Mouse (Mus musculus): ENCODE results near the gene Cpxm1. TPM values are rescaled to one million over a fixed set of nuclear protein-coding genes. Genes with fewer than 3 reads are reported as not detected.

Cpxm1 gene
- polyA plus RNA-seq, 1 experiment, result 7.7 TPM

DNA sequence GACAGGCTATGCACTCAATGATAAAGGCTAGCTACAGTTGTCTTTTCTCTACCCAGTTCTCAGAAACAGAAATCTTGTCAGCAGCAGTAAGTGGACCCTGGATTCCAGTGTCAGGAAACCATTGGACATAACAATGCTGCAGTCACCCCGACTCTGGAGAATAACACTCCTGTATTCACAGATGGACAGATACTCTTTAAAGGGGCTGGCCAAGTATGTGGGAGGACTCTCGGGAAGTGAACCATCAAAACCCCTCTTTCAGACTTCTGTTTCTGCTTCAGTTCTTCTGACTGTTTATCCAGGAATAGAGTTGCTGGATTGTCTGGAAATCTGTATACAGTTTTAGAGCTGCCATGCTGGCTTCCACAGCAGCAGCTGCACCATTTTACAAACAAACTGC, 32.5 kb upstream of the Cpxm1 start:
- Histone ChIP-seq H3K4me1 (ENCODE audit: control insufficient read depth, insufficient read depth, low read length) (no peaks in the 10 kb centered on the region), H3K4me3 (replicated peaks; ENCODE audit: insufficient read depth, low read depth, low read length) (no peak overlapping the region), H3K27ac (ENCODE audit: insufficient read depth, low read length) (no peak overlapping the region), H3K27me3 (ENCODE audit: control insufficient read depth, insufficient read depth, low read length) (no peaks in the 10 kb centered on the region)
- TF ChIP-seq CTCF (IDR thresholded peaks at IDR 0.05; ENCODE audit: borderline replicate concordance, insufficient read depth, low read depth, low read length) (no peak), POLR2A (IDR thresholded peaks at IDR 0.05; ENCODE audit: borderline replicate concordance, insufficient read depth, low read length) (no peak)
- no peak for DNase-seq
- 42% methylated on average over 2 of the region's 2 CpGs for WGBS

GRCm38 (mm10) chr2:130425112-130425511, 27.7 kb upstream of the Cpxm1 start:
- H3K4me1 ChIP-seq (ENCODE audit: control insufficient read depth, insufficient read depth, low read length), result peaks cover 3% of the 10 kb centered on the region; the same call in 1 of the 2 replicates
- 12% methylated on average over 5 of the region's 5 CpGs for WGBS
- H3K27ac ChIP-seq (ENCODE audit: insufficient read depth, low read length), result no peak overlapping the region
- TF ChIP-seq POLR2A (IDR thresholded peaks at IDR 0.05; ENCODE audit: borderline replicate concordance, insufficient read depth, low read length) (no peak), CTCF (IDR thresholded peaks at IDR 0.05; ENCODE audit: borderline replicate concordance, insufficient read depth, low read depth, low read length) (no peak)
- H3K27me3 ChIP-seq (ENCODE audit: control insufficient read depth, insufficient read depth, low read length), result no peaks in the 10 kb centered on the region
- H3K4me3 ChIP-seq (replicated peaks; ENCODE audit: insufficient read depth, low read depth, low read length), result peak overlapping the region; percentile 78
- peak in 1 of 2 experiments; percentile 31 for DNase-seq

DNA sequence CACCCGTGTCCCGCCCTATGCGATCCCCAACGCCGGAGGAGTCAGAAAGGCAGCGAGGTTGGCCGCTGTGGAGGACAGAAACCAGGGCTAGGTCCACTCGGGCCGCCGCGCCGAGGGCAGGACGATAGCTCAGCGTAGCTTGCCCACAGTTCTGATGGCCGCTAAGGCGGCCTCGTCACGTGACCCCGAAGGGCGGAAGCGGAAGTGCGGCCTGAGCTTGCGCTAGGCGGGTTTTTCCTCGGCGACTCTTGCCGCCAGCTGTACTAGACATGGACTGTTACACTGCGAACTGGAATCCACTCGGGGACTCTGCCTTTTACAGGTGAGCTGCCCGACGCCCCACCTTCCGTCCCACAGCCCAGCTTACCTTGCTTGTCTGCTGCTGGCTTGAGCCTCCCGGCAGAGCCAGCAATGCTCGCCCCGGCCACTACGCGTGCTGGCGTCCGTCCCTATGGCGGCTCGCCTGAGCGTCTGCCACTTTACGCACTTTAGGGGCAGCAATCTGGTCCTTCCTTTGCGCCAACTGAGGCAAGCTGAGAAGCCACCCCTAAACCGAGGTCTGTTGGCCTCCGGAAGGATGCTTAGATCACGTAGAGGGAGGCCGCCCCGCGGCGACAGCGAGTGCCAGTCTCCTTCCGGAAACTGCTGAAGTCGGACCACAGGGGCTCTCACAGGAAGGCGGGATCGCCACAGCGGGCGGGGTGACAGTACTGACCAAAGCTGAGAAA, 26.9 kb upstream of the Cpxm1 start, which contains the start of the genes Vps16 and Pced1a:
Gene Vps16 (plus strand): TSS at position 214 of the 728 bp plus-strand sequence.
Gene Pced1a (minus strand): TSS at position 576 of the 728 bp plus-strand sequence.
- TF ChIP-seq CTCF (IDR thresholded peaks at IDR 0.05; ENCODE audit: borderline replicate concordance, insufficient read depth, low read depth, low read length) (peak; percentile 61), POLR2A (IDR thresholded peaks at IDR 0.05; ENCODE audit: borderline replicate concordance, insufficient read depth, low read length) (peak; percentile 85)
- H3K27ac ChIP-seq (ENCODE audit: insufficient read depth, low read length), result peak within 1 kb of the TSS; percentile 76
- peak within 1 kb of the TSS; percentile 78 for H3K4me3 ChIP-seq (replicated peaks; ENCODE audit: insufficient read depth, low read depth, low read length)
- under 1% methylated on average over 58 of the region's 58 CpGs for WGBS
- H3K27me3 ChIP-seq (ENCODE audit: control insufficient read depth, insufficient read depth, low read length), result no peaks in the 10 kb centered on the region
- peaks cover 3% of the 10 kb centered on the region; the same call in 1 of the 2 replicates for H3K4me1 ChIP-seq (ENCODE audit: control insufficient read depth, insufficient read depth, low read length)
- DNase-seq, result peak; percentile 94 to 95

DNA sequence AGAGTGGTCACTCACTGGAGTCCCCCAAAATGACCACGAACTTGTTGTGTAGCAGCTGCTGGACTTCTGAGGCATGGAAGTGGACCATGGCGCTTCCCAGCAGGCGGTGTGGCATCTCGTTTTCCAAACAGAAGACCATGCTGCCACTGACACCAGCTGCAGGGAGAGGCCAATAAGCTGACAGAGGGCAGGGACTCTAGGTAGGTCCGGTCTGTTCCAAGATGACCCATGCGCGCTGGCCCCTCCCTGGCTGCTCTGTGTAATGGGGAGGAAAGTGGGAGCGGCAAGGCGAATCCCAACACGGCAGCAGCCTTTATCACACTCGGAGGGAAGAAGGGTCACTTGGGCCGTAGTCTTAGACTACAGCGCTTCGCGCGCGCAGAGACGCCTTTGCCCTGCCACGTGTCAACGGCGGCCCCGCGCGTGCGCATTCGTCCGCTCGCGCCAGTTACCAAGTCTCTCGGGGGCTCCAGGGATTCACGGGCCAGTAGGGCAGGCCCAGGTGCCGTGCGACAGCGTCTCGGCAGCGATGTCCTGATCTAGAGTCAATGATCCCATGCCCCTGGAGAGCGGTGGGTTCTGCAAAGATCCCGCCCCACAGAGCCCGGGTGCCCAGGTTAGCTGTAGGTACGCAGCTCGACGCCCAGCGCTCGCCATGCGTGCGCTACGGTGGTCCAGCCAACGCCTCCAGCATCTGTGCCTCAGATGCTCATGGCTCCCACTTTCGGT, 26.2 kb upstream of the Cpxm1 start:
- Histone ChIP-seq H3K27ac (ENCODE audit: insufficient read depth, low read length) (peak overlapping the region; percentile 76), H3K4me3 (replicated peaks; ENCODE audit: insufficient read depth, low read depth, low read length) (peak overlapping the region; percentile 78), H3K27me3 (ENCODE audit: control insufficient read depth, insufficient read depth, low read length) (no peaks in the 10 kb centered on the region), H3K4me1 (ENCODE audit: control insufficient read depth, insufficient read depth, low read length) (peaks cover 3% of the 10 kb centered on the region; the same call in 1 of the 2 replicates)
- DNase-seq, result peak in 1 of 2 experiments; percentile 82
- 10% methylated on average over 49 of the region's 49 CpGs for WGBS
- TF ChIP-seq CTCF (IDR thresholded peaks at IDR 0.05; ENCODE audit: borderline replicate concordance, insufficient read depth, low read depth, low read length), result no peak
- TF ChIP-seq POLR2A (IDR thresholded peaks at IDR 0.05; ENCODE audit: borderline replicate concordance, insufficient read depth, low read length), result no peak

DNA sequence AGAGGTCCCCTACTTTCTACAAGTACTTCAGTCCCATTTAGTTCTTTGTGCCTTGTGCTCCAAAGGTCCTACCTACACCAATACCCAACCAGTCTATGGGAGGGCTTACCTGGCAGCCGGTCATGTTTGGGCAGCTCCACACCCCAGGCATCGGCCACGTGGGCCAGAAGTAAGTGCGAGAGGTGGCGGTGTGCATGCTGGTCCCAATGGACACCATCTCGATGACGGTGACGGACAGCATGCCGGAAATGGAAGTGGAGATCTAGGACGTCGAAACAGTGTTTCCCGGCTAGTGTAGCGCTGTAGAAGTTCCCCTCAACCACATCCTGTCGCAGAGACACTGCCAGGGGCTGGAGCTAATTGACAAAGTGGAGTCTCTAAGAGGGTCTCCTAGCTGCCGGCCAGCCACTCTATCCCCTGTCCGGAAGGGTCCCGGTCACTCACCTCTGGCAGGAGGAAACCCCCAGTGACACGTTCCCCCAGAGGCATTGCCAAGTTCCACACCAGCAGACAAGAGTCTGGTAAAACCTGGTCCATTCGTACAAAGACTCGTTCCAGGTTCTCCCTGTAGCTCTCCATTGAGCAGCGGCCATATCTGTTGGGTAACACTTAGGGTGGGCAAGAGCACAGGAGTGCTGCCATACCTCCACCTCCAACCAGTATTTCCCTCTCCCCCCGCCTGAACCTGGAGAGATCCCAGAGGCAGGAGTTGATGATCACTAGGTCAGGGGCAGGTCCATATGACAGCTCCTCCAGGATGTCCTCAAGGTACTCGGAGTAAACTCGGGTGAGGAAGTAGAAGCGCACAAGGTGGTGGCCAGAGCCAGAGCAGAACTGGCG, 24.6 kb upstream of the Cpxm1 start:
- WGBS, result 93% methylated on average over 26 of the region's 26 CpGs
- H3K27me3 ChIP-seq (ENCODE audit: control insufficient read depth, insufficient read depth, low read length), result no peaks in the 10 kb centered on the region
- no peak for TF ChIP-seq POLR2A (IDR thresholded peaks at IDR 0.05; ENCODE audit: borderline replicate concordance, insufficient read depth, low read length)
- no peak for TF ChIP-seq CTCF (IDR thresholded peaks at IDR 0.05; ENCODE audit: borderline replicate concordance, insufficient read depth, low read depth, low read length)
- no peak overlapping the region for H3K4me3 ChIP-seq (replicated peaks; ENCODE audit: insufficient read depth, low read depth, low read length)
- H3K27ac ChIP-seq (ENCODE audit: insufficient read depth, low read length), result no peak overlapping the region
- H3K4me1 ChIP-seq (ENCODE audit: control insufficient read depth, insufficient read depth, low read length), result peaks cover 3% of the 10 kb centered on the region; the same call in 1 of the 2 replicates
- peak in 1 of 2 experiments; percentile 17 for DNase-seq

DNA sequence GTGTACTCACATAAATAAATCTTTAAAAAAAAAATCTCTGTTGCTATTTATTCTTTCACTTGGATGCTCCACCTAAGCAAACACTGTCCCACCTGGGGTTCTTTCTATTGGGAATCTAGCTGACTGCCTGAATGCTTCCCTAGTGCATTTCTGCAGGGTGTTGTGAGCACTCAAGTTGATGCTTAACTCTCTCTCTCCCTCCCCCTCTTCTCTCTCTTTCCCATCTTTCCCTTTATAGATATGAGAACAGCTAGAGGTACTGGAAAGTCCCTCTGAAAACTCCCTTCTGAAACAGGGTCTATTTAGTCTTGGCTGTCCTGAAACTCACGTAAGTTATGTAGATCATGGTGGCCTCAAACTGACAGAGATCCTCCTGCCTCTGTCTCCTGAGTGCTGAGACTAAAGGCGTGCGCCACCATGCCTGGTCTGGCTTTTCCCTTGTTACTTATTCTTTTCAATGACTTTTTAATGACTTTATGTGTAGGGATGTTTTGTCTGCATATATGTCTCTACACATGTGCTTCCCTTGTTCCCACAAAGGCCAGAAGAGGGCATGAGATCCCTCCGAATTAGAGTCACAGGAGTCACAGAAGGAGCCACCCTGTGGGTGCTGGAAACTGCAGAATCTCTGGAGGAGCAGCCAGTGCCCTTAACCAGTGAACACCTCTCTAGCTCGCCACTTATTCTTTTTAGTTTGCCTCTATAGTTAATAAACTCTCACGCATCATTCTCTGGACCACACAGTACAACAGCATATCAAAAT, 16.9 kb upstream of the Cpxm1 start:
- Histone ChIP-seq H3K4me1 (ENCODE audit: control insufficient read depth, insufficient read depth, low read length) (no peaks in the 10 kb centered on the region), H3K27ac (ENCODE audit: insufficient read depth, low read length) (no peak overlapping the region), H3K4me3 (replicated peaks; ENCODE audit: insufficient read depth, low read depth, low read length) (no peak overlapping the region), H3K27me3 (ENCODE audit: control insufficient read depth, insufficient read depth, low read length) (no peaks in the 10 kb centered on the region)
- WGBS, result 79% methylated on average over 6 of the region's 6 CpGs
- TF ChIP-seq POLR2A (IDR thresholded peaks at IDR 0.05; ENCODE audit: borderline replicate concordance, insufficient read depth, low read length), result no peak
- no peak for TF ChIP-seq CTCF (IDR thresholded peaks at IDR 0.05; ENCODE audit: borderline replicate concordance, insufficient read depth, low read depth, low read length)
- no peak for DNase-seq
